Comparison of ENCODE assay signal across 21 mouse cellular contexts in genomic region chr2:38735740-38736139, GRCm38 (mm10). TPM values are rescaled to one million over a fixed set of nuclear protein-coding genes. Genes with fewer than 3 reads are reported as not detected.
"Had no signal": no experiment of that assay in that cellular context is flagged by ENCODE, and none has a peak within 500 bp of the region (broad histone marks: within the 10 kb centered on the region; RNA-seq: fewer than 3 reads in every experiment).

No protein-coding gene starts in this region.

- H3K27ac ChIP-seq: midbrain, embryonic 10.5 days; midbrain, embryonic 12.5 days; neural tube, embryonic 13.5 days; neural tube, embryonic 15.5 days had no signal

- H3K4me1 ChIP-seq: neural tube, embryonic 15.5 days had no signal

- DNase-seq: lung, adult 18-20 months; lung, embryonic 14.5 days; lung, postnatal 10 days; lung, postnatal 4 days; midbrain, embryonic 14.5 days; retina, postnatal 1 day; right cerebral cortex, adult 18-20 months; right cerebral cortex, postnatal 25 days; right cerebral cortex, postnatal 4 days; spleen, adult 18-20 months; thymus, adult 18-20 months; thymus, postnatal 14 days; thymus, postnatal 36 days had no signal

- ATAC-seq: midbrain, embryonic 16.5 days had no signal

- H3K4me3 ChIP-seq: midbrain, embryonic 10.5 days; midbrain, embryonic 12.5 days; myocyte; neural tube, embryonic 13.5 days; neural tube, embryonic 15.5 days had no signal

- H3K36me3 ChIP-seq: midbrain, embryonic 12.5 days had no signal

- H3K27me3 ChIP-seq: midbrain, embryonic 12.5 days; neural tube, embryonic 13.5 days; neural tube, embryonic 15.5 days had no signal

- H3K4me2 ChIP-seq: lung, embryonic 14.5 days; midbrain, embryonic 12.5 days; neural tube, embryonic 13.5 days; neural tube, embryonic 15.5 days had no signal

- H3K9me3 ChIP-seq: midbrain, embryonic 10.5 days; midbrain, embryonic 12.5 days; neural tube, embryonic 13.5 days; neural tube, embryonic 15.5 days had no signal

- H3K9ac ChIP-seq: lung, embryonic 14.5 days; midbrain, embryonic 12.5 days; neural tube, embryonic 13.5 days; neural tube, embryonic 15.5 days had no signal

RNA-seq across cellular contexts. Expression of gene Nr5a1, which starts 21.4 kb away (rescaled TPM):
- total RNA-seq: megakaryocyte, adult 5-6 weeks; megakaryocyte-erythroid progenitor cell, adult 5-6 weeks had no signal
- polyA plus RNA-seq: midbrain, embryonic 14.5 days had no signal
